Mouse (Mus musculus) liver, postnatal 0 days (tissue): ENCODE measurements at regions not wholly inside any gene's neighbourhood (a gene's known extent, or its start where the extent isn't known, plus 50 kb on each side); places are given as distances from the start of the nearest gene placed in this dataset.

ENCODE experiments used
- CTCF ChIP-seq: sonication (generic); IDR thresholded peaks from 2 replicates; pipeline ENCODE4 v1.5.1; 2016; ENCODE audit warnings: antibody characterized with exemption, low read depth
- EP300 ChIP-seq: IDR thresholded peaks from 2 replicates; pipeline ENCODE4 v1.6.1; 2016; ENCODE audit warnings: antibody characterized with exemption, low read depth, mild to moderate bottlenecking

GRCm38 (mm10) chr2:47862446-47862845, 951.5 kb upstream of the Acvr2a start:
- no peak for TF ChIP-seq CTCF
- no peak for TF ChIP-seq EP300
